Mouse (Mus musculus): Measurements from ENCODE around the gene Zfp423. TPM values are rescaled to one million over a fixed set of nuclear protein-coding genes. Genes with fewer than 3 reads are reported as not detected.
A peak's percentile ranks its signal among the peaks of the same experiment; 100 is the strongest.
"Not testable (repeated sequence)": the region's sequence is repeated elsewhere in the genome, so short reads cannot be mapped to it uniquely, and the experiment has no call there.

Gene Zfp423
- total RNA-seq, 2 experiments from 2014 or later = 27.1 to 29.8 TPM

- intact Hi-C loops (cut with DNase I) = no loop called here
- no peak for DNase-seq (ENCODE audit: low spot score in 2 of 2)
Observed at GRCm38 (mm10) chr8:87851871-87852270, 107.5 kb downstream of the Zfp423 start.

GRCm38 (mm10) chr8:87851380-87851779 is 108.0 kb downstream of the Zfp423 start:
- intact Hi-C loops (cut with DNase I) = no loop called here
- DNase-seq (ENCODE audit: low spot score in 2 of 2) = no peak

GRCm38 (mm10) chr8:87848836-87849235 is 110.6 kb downstream of the Zfp423 start:
- no peak for DNase-seq (ENCODE audit: low spot score in 2 of 2)

GRCm38 (mm10) chr8:87847796-87848195 is 111.6 kb downstream of the Zfp423 start:
- DNase-seq (ENCODE audit: low spot score in 2 of 2) = peak in 1 of 2 experiments; percentile 20
- intact Hi-C loops (cut with DNase I) = no loop called here

More at GRCm38 (mm10) chr8:87848836-87849235, 110.6 kb downstream of the Zfp423 start:
- intact Hi-C loops (cut with DNase I) = no loop called here

GRCm38 (mm10) chr8:87842096-87842495 is 117.3 kb downstream of the Zfp423 start:
- intact Hi-C loops (cut with DNase I); DNase-seq (ENCODE audit: low spot score in 2 of 2): not testable (repeated sequence)

- DNase-seq (ENCODE audit: low spot score in 2 of 2) = no peak
- intact Hi-C loops (cut with DNase I) = no loop called here
Observed at GRCm38 (mm10) chr8:87837266-87837665, 122.1 kb downstream of the Zfp423 start.

GRCm38 (mm10) chr8:87836866-87837265 is 122.5 kb downstream of the Zfp423 start:
- intact Hi-C loops (cut with DNase I) = no loop called here
- peak; percentile 68 for DNase-seq (ENCODE audit: low spot score in 2 of 2)

- intact Hi-C loops (cut with DNase I) = no loop called here
- DNase-seq (ENCODE audit: low spot score in 2 of 2) = no peak
Observed at GRCm38 (mm10) chr8:87835924-87836323, 123.5 kb downstream of the Zfp423 start.

- intact Hi-C loops (cut with DNase I) = no loop called here
- DNase-seq (ENCODE audit: low spot score in 2 of 2) = no peak
Observed at GRCm38 (mm10) chr8:87835411-87835821, 124.0 kb downstream of the Zfp423 start.

GRCm38 (mm10) chr8:87834656-87835055 is 124.7 kb downstream of the Zfp423 start:
- intact Hi-C loops (cut with DNase I) = loop anchor here (5.0 kb wide), 1 partner anchor 128 kb away; no protein-coding TSS in a partner anchor
- no peak for DNase-seq (ENCODE audit: low spot score in 2 of 2)

GRCm38 (mm10) chr8:87833841-87834620 is 125.4 kb downstream of the Zfp423 start:
- intact Hi-C loops (cut with DNase I) = loop anchor here (5.0 kb wide), 1 partner anchor 128 kb away; no protein-coding TSS in a partner anchor
- no peak for DNase-seq (ENCODE audit: low spot score in 2 of 2)

GRCm38 (mm10) chr8:87833339-87833738 is 126.1 kb downstream of the Zfp423 start:
- no peak for DNase-seq (ENCODE audit: low spot score in 2 of 2)
- intact Hi-C loops (cut with DNase I) = loop anchor here (5.0 kb wide), 1 partner anchor 129 kb away; no protein-coding TSS in a partner anchor

- intact Hi-C loops (cut with DNase I) = loop anchor here (5.0 kb wide), 1 partner anchor 130 kb away; no protein-coding TSS in a partner anchor
- no peak for DNase-seq (ENCODE audit: low spot score in 2 of 2)
Observed at GRCm38 (mm10) chr8:87832381-87833325, 126.7 kb downstream of the Zfp423 start.

GRCm38 (mm10) chr8:87831567-87831966 is 127.8 kb downstream of the Zfp423 start:
- intact Hi-C loops (cut with DNase I) = loop anchor here (5.0 kb wide), 1 partner anchor 131 kb away; no protein-coding TSS in a partner anchor
- DNase-seq (ENCODE audit: low spot score in 2 of 2) = no peak

GRCm38 (mm10) chr8:87831116-87831515 is 128.3 kb downstream of the Zfp423 start:
- intact Hi-C loops (cut with DNase I) = loop anchor here (5.0 kb wide), 1 partner anchor 131 kb away; no protein-coding TSS in a partner anchor
- no peak for DNase-seq (ENCODE audit: low spot score in 2 of 2)

GRCm38 (mm10) chr8:87830200-87830599 is 129.2 kb downstream of the Zfp423 start:
- DNase-seq (ENCODE audit: low spot score in 2 of 2) = no peak
- intact Hi-C loops (cut with DNase I) = loop anchor here (5.0 kb wide), 1 partner anchor 132 kb away; no protein-coding TSS in a partner anchor

GRCm38 (mm10) chr8:87826013-87826660 is 133.3 kb downstream of the Zfp423 start:
- intact Hi-C loops (cut with DNase I) = no loop called here
- no peak for DNase-seq (ENCODE audit: low spot score in 2 of 2)

- no peak for DNase-seq (ENCODE audit: low spot score in 2 of 2)
- intact Hi-C loops (cut with DNase I) = no loop called here
Observed at GRCm38 (mm10) chr8:87823172-87823571, 136.2 kb downstream of the Zfp423 start.

GRCm38 (mm10) chr8:87822690-87823089 is 136.7 kb downstream of the Zfp423 start:
- intact Hi-C loops (cut with DNase I) = no loop called here
- no peak for DNase-seq (ENCODE audit: low spot score in 2 of 2)
